Mouse (Mus musculus) brain, embryonic 14.5 days (tissue): ENCODE data around the gene Elovl1.

Experiments
- CTCF ChIP-seq: fragments of 200-500 bp; IDR thresholded peaks from 2 replicates; pipeline ENCODE4 v1.5.1; 2012; ENCODE audit warnings: inconsistent platforms, mild to moderate bottlenecking, moderate library complexity, borderline replicate concordance; ENCODE audit not compliant: insufficient read depth, insufficient read length; ENCODE audit errors: extremely low read depth
- POLR2A ChIP-seq: fragments of 200-500 bp; IDR thresholded peaks from 2 replicates; pipeline ENCODE4 v1.6.1; 2012; ENCODE audit warnings: mild to moderate bottlenecking, inconsistent platforms, borderline replicate concordance; ENCODE audit not compliant: poor library complexity, insufficient read depth, insufficient read length, severe bottlenecking; ENCODE audit errors: extremely low read depth

- TF ChIP-seq CTCF (no peak), POLR2A (no peak)
Measured at GRCm38 (mm10) chr4:118457345-118457975, 29.6 kb downstream of the Elovl1 start, which contains the start of gene Mpl.
